In genomic region chr17:56272644-56273043, GRCm38 (mm10) we compare ENCODE assay signal across 13 mouse cellular contexts. TPM values are rescaled to one million over a fixed set of nuclear protein-coding genes. Genes with fewer than 3 reads are reported as not detected.
DNase-seq lines count a peak whose midpoint lies in the region; ATAC-seq lines count a peak whose summit lies in the region.
"Had no signal": no experiment of that assay in that cellular context is flagged by ENCODE, and none has a peak within 500 bp of the region (broad histone marks: within the 10 kb centered on the region; RNA-seq: fewer than 3 reads in every experiment).

No protein-coding gene starts in this region.

- ATAC-seq in heart, embryonic 12.5 days (ENCODE audit: insufficient number of reproducible peaks, low FRiP score) = no peak
- no peak for ATAC-seq in midbrain, embryonic 11.5 days (ENCODE audit: low FRiP score)

- no peak overlapping the region for H3K4me3 ChIP-seq in heart, embryonic 12.5 days
- no peak overlapping the region for H3K4me3 ChIP-seq in macrophage (ENCODE audit: inconsistent target)
- no peak overlapping the region for H3K4me3 ChIP-seq in midbrain, embryonic 11.5 days (ENCODE audit: low read depth, low read length)
- H3K4me3 ChIP-seq: hindbrain, embryonic 12.5 days; left cerebral cortex, adult 2 months; limb, embryonic 15.5 days; midbrain, embryonic 12.5 days had no signal

- H3K27ac ChIP-seq in heart, embryonic 12.5 days (ENCODE audit: poor library complexity, severe bottlenecking) = no peak overlapping the region
- H3K27ac ChIP-seq in macrophage = peak overlapping the region; percentile 28
- H3K27ac ChIP-seq in midbrain, embryonic 11.5 days (ENCODE audit: low read depth, low read length) = no peak overlapping the region
- H3K27ac ChIP-seq: hindbrain, embryonic 12.5 days; left cerebral cortex, adult 2 months; limb, embryonic 15.5 days; midbrain, embryonic 12.5 days had no signal

- H3K4me1 ChIP-seq in heart, embryonic 12.5 days (replicated peaks) = peaks cover 36% of the 10 kb centered on the region
- peaks cover 15% of the 10 kb centered on the region for H3K4me1 ChIP-seq in midbrain, embryonic 11.5 days (ENCODE audit: control insufficient read depth, insufficient read depth, low read length)

- WGBS in heart, embryonic 12.5 days = 77% methylated on average over 3 of the region's 3 CpGs
- 71% methylated on average over 2 of the region's 3 CpGs for WGBS in macrophage (ENCODE audit: missing documents)
- WGBS in midbrain, embryonic 11.5 days = 74% methylated on average over 3 of the region's 3 CpGs

- DNase-seq in heart, postnatal 4 days = peak; percentile 8
- peak; percentile 57 to 60 for DNase-seq in kidney, adult 8-10 months
- peak; percentile 49 to 60 for DNase-seq in kidney, postnatal 4 days
- no peak for DNase-seq in right cerebral cortex, postnatal 25 days
- DNase-seq in midbrain, embryonic 11.5 days (ENCODE audit: low spot score, missing footprints) = no peak
- DNase-seq: cerebellum, postnatal 10 days had no signal

- H3K9me3 ChIP-seq in heart, embryonic 12.5 days (replicated peaks) = no peaks in the 10 kb centered on the region
- no peaks in the 10 kb centered on the region for H3K9me3 ChIP-seq in midbrain, embryonic 11.5 days (ENCODE audit: control insufficient read depth, low read length)
- H3K9me3 ChIP-seq: hindbrain, embryonic 12.5 days; limb, embryonic 15.5 days; midbrain, embryonic 12.5 days had no signal

- H3K9ac ChIP-seq in heart, embryonic 12.5 days = no peak overlapping the region
- no peak overlapping the region for H3K9ac ChIP-seq in midbrain, embryonic 11.5 days (ENCODE audit: low read length)
- H3K9ac ChIP-seq: hindbrain, embryonic 12.5 days; limb, embryonic 15.5 days; midbrain, embryonic 12.5 days had no signal

- H3K36me3 ChIP-seq in heart, embryonic 12.5 days = peaks cover 46% of the 10 kb centered on the region
- peaks cover 27% of the 10 kb centered on the region for H3K36me3 ChIP-seq in macrophage (ENCODE audit: inconsistent target)
- no peaks in the 10 kb centered on the region for H3K36me3 ChIP-seq in midbrain, embryonic 11.5 days (ENCODE audit: control insufficient read depth, insufficient read depth, low read length)
- H3K36me3 ChIP-seq: hindbrain, embryonic 12.5 days; midbrain, embryonic 12.5 days had no signal

- H3K27me3 ChIP-seq in heart, embryonic 12.5 days (replicated peaks) = no peaks in the 10 kb centered on the region
- H3K27me3 ChIP-seq in midbrain, embryonic 11.5 days (ENCODE audit: control insufficient read depth, insufficient read depth, low read length) = no peaks in the 10 kb centered on the region
- H3K27me3 ChIP-seq: hindbrain, embryonic 12.5 days; limb, embryonic 15.5 days; midbrain, embryonic 12.5 days had no signal

- H3K4me2 ChIP-seq in heart, embryonic 12.5 days = no peak overlapping the region
- no peak overlapping the region for H3K4me2 ChIP-seq in midbrain, embryonic 11.5 days
- H3K4me2 ChIP-seq: hindbrain, embryonic 12.5 days; limb, embryonic 15.5 days; midbrain, embryonic 12.5 days had no signal

- peaks cover 69% of the 10 kb centered on the region for H3K79me2 ChIP-seq in macrophage (ENCODE audit: inconsistent target)

RNA-seq across cellular contexts. Expression of gene Ticam1, which starts 3.9 kb away (rescaled TPM):
- 10 to 100 TPM; 10.3 to 10.8 TPM for total RNA-seq in heart, postnatal 4 days (2021)
- 8.6 and 9.5 TPM in 2 replicates for polyA plus RNA-seq in heart, embryonic 12.5 days (2016; fragmentation: Nextera tagmentation; extraction: Ambion mirVana)
- total RNA-seq in macrophage (2018; cell fraction: chromatin; rRNA removed) = 10 to 100 TPM; 20.0 to 66.0 (median 29.6) TPM
- total RNA-seq in macrophage (2018; cell fraction: cytosol; rRNA removed) = 10 to 100 TPM; 29.2 to 68.9 (median 35.2) TPM
- total RNA-seq in macrophage (2018; cell fraction: nucleus; rRNA removed) = 10 to 100 TPM; 18.9 to 54.1 (median 29.3) TPM
- polyA plus RNA-seq in macrophage (2018) = 19.5 to 36.1 TPM (median 21.2 TPM) in 3 replicates
- 1.7 and 2.6 TPM in 2 replicates for polyA plus RNA-seq in midbrain, embryonic 11.5 days (2014; fragmentation: Nextera tagmentation; extraction: Ambion mirVana)

RNA-seq across cellular contexts. Expression of gene Fem1a, which starts 16.0 kb away (rescaled TPM):
- 10 to 100 TPM; 69.6 to 73.8 TPM for total RNA-seq in heart, postnatal 4 days (2021)
- polyA plus RNA-seq in heart, embryonic 12.5 days (2016; fragmentation: Nextera tagmentation; extraction: Ambion mirVana) = 19.5 and 19.9 TPM in 2 replicates
- 10 to 100 TPM in 9 of 26 experiments, 1 to 10 TPM in 17; 2.4 to 25.8 (median 7.7) TPM for total RNA-seq in macrophage (2018; cell fraction: chromatin; rRNA removed)
- 10 to 100 TPM in 17 of 26 experiments, 1 to 10 TPM in 9; 4.7 to 16.4 (median 11.9) TPM for total RNA-seq in macrophage (2018; cell fraction: cytosol; rRNA removed)
- 10 to 100 TPM in 15 of 26 experiments, 1 to 10 TPM in 11; 5.5 to 23.2 (median 10.6) TPM for total RNA-seq in macrophage (2018; cell fraction: nucleus; rRNA removed)
- 6.6 to 13.3 TPM (median 10.2 TPM) in 3 replicates for polyA plus RNA-seq in macrophage (2018)
- 12.6 and 12.7 TPM in 2 replicates for polyA plus RNA-seq in midbrain, embryonic 11.5 days (2014; fragmentation: Nextera tagmentation; extraction: Ambion mirVana)

RNA-seq across cellular contexts. Expression of gene Plin3, which starts 20.0 kb away (rescaled TPM):
- 10 to 100 TPM; 56.3 to 65.7 TPM for total RNA-seq in heart, postnatal 4 days (2021)
- polyA plus RNA-seq in heart, embryonic 12.5 days (2016; fragmentation: Nextera tagmentation; extraction: Ambion mirVana) = 59.1 and 60.0 TPM in 2 replicates
- 10 to 100 TPM in 18 of 26 experiments, 1 to 10 TPM in 8; 3.7 to 35.4 (median 12.4) TPM for total RNA-seq in macrophage (2018; cell fraction: chromatin; rRNA removed)
- 10 to 100 TPM; 28.2 to 67.4 (median 39.0) TPM for total RNA-seq in macrophage (2018; cell fraction: cytosol; rRNA removed)
- 10 to 100 TPM; 10.8 to 40.1 (median 19.8) TPM for total RNA-seq in macrophage (2018; cell fraction: nucleus; rRNA removed)
- 40.0 to 53.0 TPM (median 46.8 TPM) in 3 replicates for polyA plus RNA-seq in macrophage (2018)
- 27.5 and 34.0 TPM in 2 replicates for polyA plus RNA-seq in midbrain, embryonic 11.5 days (2014; fragmentation: Nextera tagmentation; extraction: Ambion mirVana)

RNA-seq across cellular contexts. Expression of gene Arrdc5, which starts 27.4 kb away (rescaled TPM):
- total RNA-seq in heart, postnatal 4 days (2021) = not detected
- not detected in 2 replicates for polyA plus RNA-seq in heart, embryonic 12.5 days (2016; fragmentation: Nextera tagmentation; extraction: Ambion mirVana)
- not detected for total RNA-seq in macrophage (2018; cell fraction: chromatin; rRNA removed)
- total RNA-seq in macrophage (2018; cell fraction: cytosol; rRNA removed) = not detected
- not detected for total RNA-seq in macrophage (2018; cell fraction: nucleus; rRNA removed)
- polyA plus RNA-seq in macrophage (2018) = not detected in 3 replicates
- not detected in 2 replicates for polyA plus RNA-seq in midbrain, embryonic 11.5 days (2014; fragmentation: Nextera tagmentation; extraction: Ambion mirVana)
- total RNA-seq: left cerebral cortex, adult 2 months had no signal
- polyA plus RNA-seq: embryonic facial prominence, embryonic 11.5 days; hindbrain, embryonic 12.5 days; limb, embryonic 15.5 days; midbrain, embryonic 12.5 days had no signal

RNA-seq across cellular contexts. Expression of gene Uhrf1, which starts 30.5 kb away (rescaled TPM):
- total RNA-seq in heart, postnatal 4 days (2021) = 10 to 100 TPM; 71.8 to 76.7 TPM
- polyA plus RNA-seq in heart, embryonic 12.5 days (2016; fragmentation: Nextera tagmentation; extraction: Ambion mirVana) = 88.4 and 91.2 TPM in 2 replicates
- 10 to 100 TPM in 13 of 26 experiments, 1 to 10 TPM in 13; 2.4 to 31.3 (median 10.2) TPM for total RNA-seq in macrophage (2018; cell fraction: chromatin; rRNA removed)
- total RNA-seq in macrophage (2018; cell fraction: cytosol; rRNA removed) = 1 to 10 TPM; 3.9 to 9.2 (median 5.9) TPM
- 10 to 100 TPM in 3 of 26 experiments, 1 to 10 TPM in 23; 3.7 to 97.3 (median 6.4) TPM for total RNA-seq in macrophage (2018; cell fraction: nucleus; rRNA removed)
- polyA plus RNA-seq in macrophage (2018) = 2.3 to 57.4 TPM (median 13.6 TPM) in 3 replicates
- polyA plus RNA-seq in midbrain, embryonic 11.5 days (2014; fragmentation: Nextera tagmentation; extraction: Ambion mirVana) = 123 and 138 TPM in 2 replicates

Comparison
In these comparisons a context has a peak if more than half of its experiments do, and no peak if none do; other contexts are left out.
1. DNase-seq: peak in heart, postnatal 4 days (single experiment), kidney, adult 8-10 months (2 of 2) and kidney, postnatal 4 days (2 of 2); none in right cerebral cortex, postnatal 25 days (single experiment) and midbrain, embryonic 11.5 days (single experiment).